Mouse (Mus musculus): ENCODE measurements at regions not wholly inside any gene's neighbourhood (a gene's known extent, or its start where the extent isn't known, plus 50 kb on each side); places are given as distances from the start of the nearest gene placed in this dataset.

- TF ChIP-seq CTCF (IDR thresholded peaks at IDR 0.05; ENCODE audit: insufficient read depth, low read depth, low read length) = no peak
- TF ChIP-seq POLR2A (IDR thresholded peaks at IDR 0.05; ENCODE audit: insufficient read depth, low read depth, low read length) = no peak
Observed at GRCm38 (mm10) chr1:151092035-151092434, 90.3 kb upstream of the Gm47985 start.
